Mouse (Mus musculus) CD4-positive, CD25-positive, alpha-beta regulatory T cell, adult 4 months (primary cell): Measurements from ENCODE around the gene Ubap2. TPM values are rescaled to one million over a fixed set of nuclear protein-coding genes. Genes with fewer than 3 reads are reported as not detected.
A peak's percentile ranks its signal among the peaks of the same experiment; 100 is the strongest.

Experiments
- ATAC-seq: one replicate; pipeline ENCODE4 v1.8.0; 2017
- polyA plus RNA-seq, 2 experiments: library from polyadenylated mRNA; unstranded; fragments of 100-300 nt; shearing (Covaris generic); gene quantifications; one replicate each; pipeline ENCODE4 v1.2.1; 2017

Gene Ubap2
- 10 to 100 TPM; 16.0 to 19.6 TPM for polyA plus RNA-seq

DNA sequence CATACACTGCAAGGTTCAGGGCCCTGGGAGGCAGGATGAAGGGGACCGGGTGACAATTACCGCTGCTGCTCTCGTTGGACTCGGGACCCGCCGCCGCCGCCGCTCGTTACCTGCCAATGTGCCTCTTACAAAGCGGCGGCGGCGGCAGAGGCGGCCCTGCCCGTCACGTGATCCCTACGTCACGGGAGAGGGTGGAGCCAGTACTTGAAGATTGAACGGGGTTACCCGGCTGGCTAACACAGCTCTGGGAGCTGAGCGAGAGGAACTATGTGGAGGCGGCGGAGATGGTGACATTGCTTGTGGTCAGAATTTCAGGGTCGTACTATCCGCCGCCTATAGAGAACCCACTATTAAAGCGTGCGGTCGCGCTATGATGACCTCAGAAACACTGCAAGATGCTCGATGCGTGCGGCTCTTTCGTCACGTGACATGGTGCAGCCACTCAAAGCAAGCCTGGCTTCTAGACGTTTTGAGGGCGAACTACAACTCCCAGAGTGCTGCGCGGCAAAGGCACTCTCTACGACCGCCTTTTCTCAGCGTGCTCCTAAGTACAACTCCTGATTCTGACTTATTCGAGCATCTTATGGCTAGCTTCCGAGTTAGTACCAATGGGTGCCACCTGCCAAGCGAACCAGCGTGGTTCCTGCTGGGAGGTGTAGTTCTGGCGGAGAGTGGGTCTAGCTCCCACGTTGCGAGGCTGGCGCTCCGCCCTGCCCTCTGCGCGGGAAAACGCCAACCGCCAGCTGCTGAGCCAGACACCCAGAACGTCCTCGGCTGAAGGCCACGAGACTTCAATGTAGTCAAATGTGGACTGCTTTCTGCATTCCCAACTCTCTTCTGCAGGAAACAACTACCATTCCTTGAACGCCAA, at the start of gene Ubap2:
Gene Ubap2, minus strand, starts transcription at position 165 of the 871 bp plus-strand sequence.
- ATAC-seq, result peak; percentile 94

DNA sequence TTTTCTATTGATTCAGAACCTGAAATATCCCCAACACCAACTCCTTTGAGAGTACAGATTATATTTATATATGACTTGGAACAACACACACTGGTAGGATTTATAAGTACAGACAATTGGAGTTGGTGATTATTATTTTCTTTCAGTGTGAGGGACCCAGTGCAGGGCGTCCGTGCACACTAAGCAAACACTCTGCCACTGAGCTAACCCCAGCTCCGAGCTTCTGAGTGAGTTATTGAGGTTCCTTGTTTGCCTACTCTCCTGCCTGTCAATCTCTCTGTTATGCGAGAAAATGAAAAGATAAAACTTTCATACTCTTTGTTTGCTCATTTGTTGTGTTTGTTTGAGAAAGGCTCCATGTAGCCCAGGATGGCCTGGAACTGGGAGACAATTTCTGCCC, 46.0 kb upstream of the Ubap2 start:
- no peak for ATAC-seq

DNA sequence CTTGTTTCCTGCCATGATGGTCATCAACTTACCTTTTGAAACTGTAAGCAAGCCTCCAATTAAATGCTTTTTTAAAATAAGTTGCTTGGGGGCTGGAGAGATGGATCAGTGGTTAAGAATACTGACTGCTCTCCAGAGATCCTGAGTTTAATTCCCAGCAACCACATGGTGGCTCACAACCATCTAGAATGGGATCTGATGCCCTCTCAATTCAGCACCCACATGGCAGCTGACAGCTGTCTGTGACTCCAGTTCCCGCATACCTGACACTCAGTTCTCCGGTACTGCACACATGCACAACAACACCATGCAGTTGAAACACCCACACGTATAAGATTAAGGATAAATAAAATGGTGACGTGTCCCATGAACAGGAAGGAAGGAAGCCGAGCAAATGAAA, 43.3 kb upstream of the Ubap2 start:
- ATAC-seq, result no peak

DNA sequence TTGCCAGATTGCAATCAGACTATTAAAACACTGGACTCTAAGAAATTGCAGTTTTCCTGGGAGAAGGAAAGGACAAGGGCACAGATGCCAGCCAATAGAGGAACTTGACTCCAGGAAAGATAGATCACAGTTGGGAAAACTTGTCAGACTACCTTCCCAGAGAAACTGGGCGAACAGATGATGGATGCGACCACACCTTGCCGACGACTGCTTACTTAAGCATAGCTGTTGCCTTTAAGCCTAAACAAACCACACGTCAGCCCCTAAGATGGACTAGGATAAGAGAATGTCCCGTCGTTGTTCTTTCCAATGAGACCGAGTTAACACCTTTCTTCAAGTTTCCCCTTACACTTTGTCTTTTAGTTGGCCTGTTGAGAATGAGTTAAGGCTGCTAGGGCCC, 40.2 kb upstream of the Ubap2 start:
- ATAC-seq, result no peak

DNA sequence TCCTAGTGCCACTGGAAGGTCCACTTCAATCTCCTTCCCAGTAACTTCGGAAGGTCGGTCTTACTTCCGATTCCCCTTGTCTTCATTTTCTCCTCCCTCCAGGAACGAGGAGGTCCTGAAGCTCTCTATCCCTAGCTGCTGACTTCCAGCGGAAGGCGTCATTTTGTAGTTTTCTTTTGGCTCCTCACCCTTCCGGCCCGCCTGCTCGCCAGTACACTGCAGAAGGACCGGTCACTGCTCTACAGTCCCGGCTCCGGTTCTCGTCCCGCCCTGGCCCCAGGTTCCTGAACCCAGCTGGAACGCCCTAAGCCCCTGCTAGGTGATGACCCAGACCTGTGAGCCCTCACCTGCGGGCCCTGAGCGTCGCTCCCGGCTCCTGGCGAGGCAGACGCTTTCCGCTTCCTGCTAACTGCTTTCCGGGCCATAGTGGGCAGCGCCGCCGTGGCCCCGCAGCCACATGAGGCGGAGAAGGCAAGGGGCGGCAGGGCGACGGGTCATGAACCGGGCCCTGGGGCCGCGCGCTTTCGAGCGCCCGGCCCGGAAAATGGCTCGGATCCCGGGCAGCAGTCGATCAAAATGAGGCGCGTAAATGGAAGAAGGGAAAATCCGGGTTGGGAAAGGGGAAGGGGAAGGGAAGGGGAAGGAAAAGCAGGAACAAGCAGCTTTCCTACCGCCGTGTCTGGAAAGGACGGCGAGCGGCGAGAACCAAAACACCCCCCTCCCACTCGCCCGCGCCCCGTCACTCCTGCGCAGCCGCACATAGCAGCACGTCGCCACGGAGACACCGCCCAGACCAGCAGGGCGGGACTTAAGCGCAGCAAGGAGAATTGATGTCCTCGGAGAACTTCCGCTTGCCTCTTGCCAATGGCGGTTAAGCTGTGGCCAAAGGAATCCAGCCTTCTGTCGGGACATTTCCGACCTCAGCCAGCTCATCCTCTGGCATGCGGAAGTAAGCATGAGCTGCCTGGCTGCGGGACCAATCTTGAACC, 39.5 kb upstream of the Ubap2 start, which contains the start of gene Dcaf12:
Gene Dcaf12, minus strand, starts transcription at position 749 of the 989 bp plus-strand sequence.
- ATAC-seq, result peak; percentile 96

DNA sequence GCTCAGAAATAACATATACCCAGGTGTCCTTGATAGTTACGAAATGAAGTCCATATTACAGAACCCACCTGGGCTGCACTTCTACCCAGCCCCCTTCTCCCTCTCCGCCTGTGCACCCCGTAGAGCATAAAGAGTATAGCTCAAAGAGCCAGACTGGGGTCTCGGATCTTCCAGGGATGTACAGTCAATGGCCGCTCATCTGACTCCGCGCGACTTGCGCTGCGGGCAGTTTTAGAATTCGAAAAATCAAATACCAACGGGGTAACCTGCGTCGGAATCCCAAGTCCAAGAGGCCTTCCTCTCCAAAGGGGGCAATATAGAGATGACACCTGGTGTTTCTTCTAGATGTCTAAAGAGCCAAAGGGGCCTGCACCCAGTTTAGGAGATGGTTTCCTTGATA, 38.8 kb upstream of the Ubap2 start:
- ATAC-seq, result no peak

GRCm38 (mm10) chr4:41310567-41311563, 35.9 kb upstream of the Ubap2 start:
- ATAC-seq, result no peak

DNA sequence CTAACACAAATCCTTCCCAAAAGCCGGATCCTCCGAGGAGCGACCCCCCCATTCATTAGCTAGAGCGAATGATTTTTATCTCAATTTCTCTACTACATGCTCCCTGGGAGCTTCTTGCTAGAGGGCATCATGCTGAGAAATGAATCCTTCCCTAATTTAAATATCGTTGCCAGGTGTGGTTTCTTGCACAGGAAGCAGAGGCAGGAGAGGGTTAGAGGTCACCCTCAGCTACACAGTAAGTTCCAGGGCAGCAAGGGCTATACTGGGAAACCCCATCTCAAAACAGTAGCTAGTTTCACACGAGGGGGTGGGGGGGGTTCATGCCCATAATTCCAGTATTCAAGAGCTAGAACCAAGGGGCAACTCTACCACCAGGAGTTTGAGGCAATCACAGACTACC, 32.5 kb upstream of the Ubap2 start:
- peak; percentile 82 for ATAC-seq

DNA sequence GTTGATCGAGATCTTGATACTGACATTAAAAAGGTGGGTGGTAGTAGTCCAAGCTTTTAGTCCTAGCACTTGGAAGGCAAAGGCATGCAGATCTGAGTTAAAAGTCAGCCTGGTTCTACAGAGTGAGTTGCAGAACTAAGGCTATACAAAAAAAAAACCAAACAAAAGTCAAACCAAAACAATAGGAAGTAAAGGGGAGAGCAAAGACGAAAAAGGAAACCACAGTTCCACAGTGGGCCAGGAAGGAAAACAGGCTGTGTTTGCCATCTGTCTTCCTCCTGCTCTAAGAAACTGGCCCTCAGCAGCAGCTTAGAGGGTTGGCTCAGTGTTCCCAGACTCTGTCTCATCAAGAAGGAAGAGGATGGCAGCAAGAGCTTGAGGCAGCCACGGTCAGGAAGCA, 29.4 kb upstream of the Ubap2 start:
- ATAC-seq, result peak; percentile 58

DNA sequence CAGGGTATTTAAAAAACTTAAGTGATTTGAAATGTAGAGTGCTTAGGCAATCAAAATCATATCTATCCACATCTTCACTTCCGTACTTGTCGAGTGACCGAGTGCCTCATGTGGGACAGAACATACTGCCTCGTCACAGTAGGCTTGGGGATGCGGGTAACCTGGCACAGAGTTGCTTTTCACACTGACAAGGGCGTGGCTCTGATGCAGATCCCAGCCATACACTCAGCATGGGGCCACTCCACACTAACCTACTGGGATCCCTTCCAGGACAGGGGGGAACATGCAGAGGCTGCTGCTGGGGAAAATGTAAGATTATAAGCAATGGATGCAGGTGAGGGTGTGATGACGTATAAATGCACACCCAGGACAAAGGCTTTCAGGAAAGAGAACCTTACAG, 28.7 kb upstream of the Ubap2 start:
- no peak for ATAC-seq

GRCm38 (mm10) chr4:41298976-41299375, 24.0 kb upstream of the Ubap2 start:
- no peak for ATAC-seq

GRCm38 (mm10) chr4:41295960-41296359, 21.0 kb upstream of the Ubap2 start:
- ATAC-seq, result no peak

- no peak for ATAC-seq
Measured at GRCm38 (mm10) chr4:41295507-41295906, 20.6 kb upstream of the Ubap2 start.

DNA sequence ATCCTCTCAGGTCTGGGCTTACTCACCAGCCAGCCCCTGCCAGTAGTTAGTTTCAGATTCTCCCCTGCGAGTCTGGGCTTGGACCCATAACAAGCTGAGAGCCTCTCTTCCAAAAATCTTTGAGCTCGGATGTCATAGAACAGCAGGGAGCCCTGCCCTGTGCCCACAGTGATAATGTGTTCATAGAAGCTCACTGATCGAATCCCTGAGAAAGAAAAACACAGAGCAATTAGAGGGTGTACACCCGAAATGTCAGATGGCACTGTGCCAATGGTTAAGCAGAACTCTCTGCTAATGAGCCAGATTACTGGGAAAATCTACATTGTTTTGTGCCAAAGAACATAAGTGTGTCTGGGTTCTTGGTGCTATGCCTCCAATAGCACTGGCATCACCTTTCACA, 19.0 kb upstream of the Ubap2 start:
- ATAC-seq, result no peak

DNA sequence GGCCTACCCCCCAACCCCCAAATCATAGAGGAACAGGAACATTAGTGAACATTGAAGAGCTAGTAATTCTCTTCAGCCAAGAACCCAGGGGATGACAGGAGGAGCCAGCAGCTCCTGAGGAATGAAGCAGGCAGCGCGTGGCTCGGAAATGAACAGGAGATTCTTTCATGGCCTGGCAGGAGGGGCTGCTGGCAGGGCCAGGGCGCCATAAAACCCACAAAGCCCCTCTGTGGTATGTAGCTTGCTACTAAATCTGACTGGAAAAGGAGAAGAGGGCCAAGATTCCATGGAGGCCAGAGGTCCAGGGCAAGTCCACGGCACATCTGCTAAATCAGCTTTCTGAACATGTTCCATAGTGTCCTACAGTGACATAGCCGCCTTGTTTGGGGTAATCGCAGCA, 14.9 kb upstream of the Ubap2 start:
- ATAC-seq, result no peak

- peak; percentile 62 for ATAC-seq
Measured at GRCm38 (mm10) chr4:41286420-41286819, 11.5 kb upstream of the Ubap2 start.

DNA sequence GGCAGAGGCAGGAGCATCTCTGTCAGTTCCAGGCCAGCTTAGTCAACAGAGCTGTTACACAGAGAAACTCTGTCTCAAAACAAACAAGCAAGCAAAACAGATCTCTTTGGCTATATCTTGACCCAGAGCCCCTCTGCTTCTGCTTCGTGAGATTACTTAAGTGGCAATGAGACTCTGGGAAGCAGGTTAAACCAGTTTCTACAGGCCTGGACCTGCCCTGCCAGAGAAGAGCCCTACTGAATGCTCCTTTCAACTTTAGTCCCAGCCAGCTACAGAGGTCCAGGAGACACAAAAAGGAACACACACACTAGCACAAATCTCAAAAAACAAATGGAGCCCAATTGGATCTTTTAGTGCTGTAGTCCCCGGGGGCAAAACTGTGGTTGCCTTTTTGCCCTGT, 9.1 kb upstream of the Ubap2 start:
- ATAC-seq, result no peak

GRCm38 (mm10) chr4:41275927-41276326, 983 bp upstream of the Ubap2 start:
- no peak for ATAC-seq

DNA sequence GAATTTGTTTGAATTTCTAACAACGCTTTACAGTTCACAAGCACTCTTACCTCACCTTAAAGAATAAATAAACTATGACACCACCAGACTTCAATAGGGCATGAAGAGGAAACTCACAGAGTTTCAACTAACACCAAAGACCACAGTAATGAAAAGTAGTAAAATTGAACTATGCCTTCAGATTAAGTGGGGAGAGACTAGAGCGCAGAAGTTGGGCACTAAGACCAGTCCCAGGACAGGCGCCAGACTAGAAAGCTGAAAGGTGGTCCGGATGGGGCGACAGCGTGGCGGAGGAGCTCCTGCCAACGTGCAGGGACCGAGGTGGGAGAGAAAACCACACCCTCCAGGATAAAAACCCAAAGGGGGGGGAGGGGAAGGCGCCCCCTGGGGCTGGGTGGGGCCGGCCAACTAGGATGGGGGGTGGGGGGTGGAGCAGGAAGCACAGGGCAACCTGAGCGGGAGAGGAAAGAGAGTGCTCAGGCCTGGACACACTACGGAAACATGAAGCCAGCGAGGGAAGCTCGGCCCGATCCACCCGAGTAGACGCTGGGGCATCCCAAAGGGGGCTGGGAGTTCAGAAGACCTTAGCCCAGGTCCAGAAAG, 466 bp downstream of the Ubap2 start:
- peak; percentile 35 for ATAC-seq

GRCm38 (mm10) chr4:41268133-41268532, 6.8 kb downstream of the Ubap2 start:
- no peak for ATAC-seq

GRCm38 (mm10) chr4:41266350-41266749, 8.6 kb downstream of the Ubap2 start:
- no peak for ATAC-seq

DNA sequence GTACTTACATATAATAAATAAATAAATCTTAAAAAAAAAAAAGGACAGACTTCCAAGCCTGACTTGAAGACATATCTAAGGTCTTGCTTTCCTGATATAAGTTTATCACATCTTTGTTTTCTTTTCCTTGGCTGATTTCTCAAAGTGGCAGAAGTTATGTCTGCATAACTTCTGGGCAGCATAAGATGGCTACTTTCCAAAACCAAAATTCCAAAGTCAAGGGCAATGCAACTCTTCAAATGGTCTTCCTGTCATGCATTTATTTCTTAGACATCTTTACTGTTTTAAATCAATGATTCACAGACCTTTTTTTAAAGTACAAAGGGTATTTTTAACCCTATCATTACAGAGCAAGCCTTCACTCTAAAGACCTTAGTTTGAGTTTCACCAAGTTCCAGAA, 14.3 kb downstream of the Ubap2 start:
- ATAC-seq, result no peak
